Mouse (Mus musculus): ENCODE measurements around the gene Scaper. TPM values are rescaled to one million over a fixed set of nuclear protein-coding genes. Genes with fewer than 3 reads are reported as not detected.

Scaper gene
- polyA plus RNA-seq, 1 experiment from 2014 or later: 7.1 TPM

GRCm38 (mm10) chr9:55511521-55511993, 426.4 kb downstream of the Scaper start:
- Histone ChIP-seq H3K4me2 (replicated peaks; ENCODE audit: low read depth, low read length) (peak overlapping the region; percentile 81), H3K4me1 (ENCODE audit: insufficient read depth, low read depth, low read length) (peaks cover 3% of the 10 kb centered on the region; the same call in 1 of the 2 replicates), H3K9me3 (ENCODE audit: low read length) (no peaks in the 10 kb centered on the region), H3K27ac (ENCODE audit: low read length) (peak overlapping the region; percentile 95), H3K27me3 (replicated peaks; ENCODE audit: insufficient read depth, low read length) (no peaks in the 10 kb centered on the region), H3K36me3 (ENCODE audit: insufficient read depth, low read length) (no peaks in the 10 kb centered on the region), H3K9ac (replicated peaks; ENCODE audit: low read depth) (peak overlapping the region; percentile 91), H3K4me3 (ENCODE audit: low read depth, low read length) (peak overlapping the region; percentile 85)
- DNase-seq (ENCODE audit: low spot score): peak; percentile 77
- TF ChIP-seq EP300 (IDR thresholded peaks at IDR 0.05) (no peak), CTCF (IDR thresholded peaks at IDR 0.05) (no peak)
- under 1% methylated on average over 30 of the region's 32 CpGs for WGBS
- peak; percentile 75 for ATAC-seq

- ATAC-seq: no peak
- WGBS: 76% methylated on average over 10 of the region's 10 CpGs
- no peak for TF ChIP-seq EP300 (IDR thresholded peaks at IDR 0.05)
- no peak for TF ChIP-seq CTCF (IDR thresholded peaks at IDR 0.05)
- Histone ChIP-seq H3K9ac (replicated peaks; ENCODE audit: low read depth) (no peak overlapping the region), H3K36me3 (ENCODE audit: insufficient read depth, low read length) (no peaks in the 10 kb centered on the region), H3K4me3 (ENCODE audit: low read depth, low read length) (0 out of 2 replicates have a peak overlapping the region, but pooled peaks have one; percentile 85), H3K27me3 (replicated peaks; ENCODE audit: insufficient read depth, low read length) (no peaks in the 10 kb centered on the region), H3K4me2 (replicated peaks; ENCODE audit: low read depth, low read length) (peak overlapping the region; percentile 81), H3K9me3 (ENCODE audit: low read length) (no peaks in the 10 kb centered on the region), H3K4me1 (ENCODE audit: insufficient read depth, low read depth, low read length) (peaks cover 3% of the 10 kb centered on the region; the same call in 1 of the 2 replicates), H3K27ac (ENCODE audit: low read length) (peak overlapping the region; percentile 95; the same call in 1 of the 2 replicates)
- DNase-seq (ENCODE audit: low spot score): no peak
These were observed 427.2 kb downstream of the Scaper start for GRCm38 (mm10) chr9:55510651-55511235.

GRCm38 (mm10) chr9:55509731-55510130, 428.2 kb downstream of the Scaper start:
- Histone ChIP-seq H3K4me3 (ENCODE audit: low read depth, low read length) (no peak overlapping the region), H3K9me3 (ENCODE audit: low read length) (no peaks in the 10 kb centered on the region), H3K9ac (replicated peaks; ENCODE audit: low read depth) (no peak overlapping the region), H3K4me1 (ENCODE audit: insufficient read depth, low read depth, low read length) (peaks cover 3% of the 10 kb centered on the region; the same call in 1 of the 2 replicates), H3K27ac (ENCODE audit: low read length) (no peak overlapping the region), H3K4me2 (replicated peaks; ENCODE audit: low read depth, low read length) (no peak overlapping the region), H3K27me3 (replicated peaks; ENCODE audit: insufficient read depth, low read length) (no peaks in the 10 kb centered on the region), H3K36me3 (ENCODE audit: insufficient read depth, low read length) (no peaks in the 10 kb centered on the region)
- no peak for TF ChIP-seq CTCF (IDR thresholded peaks at IDR 0.05)
- no peak for TF ChIP-seq EP300 (IDR thresholded peaks at IDR 0.05)
- DNase-seq (ENCODE audit: low spot score) (peak; percentile 14), ATAC-seq (no peak)
- 53% methylated on average over 1 of the region's 1 CpGs for WGBS

- 62% methylated on average over 4 of the region's 4 CpGs for WGBS
- Histone ChIP-seq H3K9ac (replicated peaks; ENCODE audit: low read depth) (no peak overlapping the region), H3K27me3 (replicated peaks; ENCODE audit: insufficient read depth, low read length) (no peaks in the 10 kb centered on the region), H3K36me3 (ENCODE audit: insufficient read depth, low read length) (no peaks in the 10 kb centered on the region), H3K4me2 (replicated peaks; ENCODE audit: low read depth, low read length) (no peak overlapping the region), H3K4me3 (ENCODE audit: low read depth, low read length) (no peak overlapping the region), H3K9me3 (ENCODE audit: low read length) (no peaks in the 10 kb centered on the region), H3K27ac (ENCODE audit: low read length) (no peak overlapping the region), H3K4me1 (ENCODE audit: insufficient read depth, low read depth, low read length) (peaks cover 3% of the 10 kb centered on the region; the same call in 1 of the 2 replicates)
- ATAC-seq (no peak), DNase-seq (ENCODE audit: low spot score) (peak; percentile 22)
- no peak for TF ChIP-seq EP300 (IDR thresholded peaks at IDR 0.05)
These were observed 429.2 kb downstream of the Scaper start for GRCm38 (mm10) chr9:55508701-55509100.

- Histone ChIP-seq H3K9ac (replicated peaks; ENCODE audit: low read depth) (no peak overlapping the region), H3K4me3 (ENCODE audit: low read depth, low read length) (no peak overlapping the region), H3K4me1 (ENCODE audit: insufficient read depth, low read depth, low read length) (peaks cover 3% of the 10 kb centered on the region; the same call in 1 of the 2 replicates), H3K9me3 (ENCODE audit: low read length) (no peaks in the 10 kb centered on the region), H3K4me2 (replicated peaks; ENCODE audit: low read depth, low read length) (no peak overlapping the region), H3K27me3 (replicated peaks; ENCODE audit: insufficient read depth, low read length) (no peaks in the 10 kb centered on the region), H3K36me3 (ENCODE audit: insufficient read depth, low read length) (no peaks in the 10 kb centered on the region), H3K27ac (ENCODE audit: low read length) (no peak overlapping the region)
- no peak for ATAC-seq
- no peak for DNase-seq (ENCODE audit: low spot score)
- no peak for TF ChIP-seq CTCF (IDR thresholded peaks at IDR 0.05)
- TF ChIP-seq EP300 (IDR thresholded peaks at IDR 0.05): no peak
- 73% methylated on average over 3 of the region's 3 CpGs for WGBS
These were observed 430.0 kb downstream of the Scaper start for GRCm38 (mm10) chr9:55507922-55508321.

Other genes with a start within 250 kb of the Scaper start
- not detected in 2 replicates for gene 4930563M21Rik, start 72.4 kb upstream of the Scaper start, polyA plus RNA-seq (2015; fragmentation: Nextera tagmentation; extraction: Ambion mirVana)
- gene Rcn2, start 103.7 kb upstream of the Scaper start, polyA plus RNA-seq (2015; fragmentation: Nextera tagmentation; extraction: Ambion mirVana): 150 and 156 TPM in 2 replicates
- gene Pstpip1, start 151.8 kb upstream of the Scaper start, polyA plus RNA-seq (2015; fragmentation: Nextera tagmentation; extraction: Ambion mirVana): 2.3 and 2.8 TPM in 2 replicates
- gene Tspan3, start 227.4 kb upstream of the Scaper start, polyA plus RNA-seq (2015; fragmentation: Nextera tagmentation; extraction: Ambion mirVana): 177 and 190 TPM in 2 replicates

All from lung, postnatal 0 days (tissue).